Mouse (Mus musculus): ENCODE measurements at regions not wholly inside any gene's neighbourhood (a gene's known extent, or its start where the extent isn't known, plus 50 kb on each side); places are given as distances from the start of the nearest gene placed in this dataset.

DNA sequence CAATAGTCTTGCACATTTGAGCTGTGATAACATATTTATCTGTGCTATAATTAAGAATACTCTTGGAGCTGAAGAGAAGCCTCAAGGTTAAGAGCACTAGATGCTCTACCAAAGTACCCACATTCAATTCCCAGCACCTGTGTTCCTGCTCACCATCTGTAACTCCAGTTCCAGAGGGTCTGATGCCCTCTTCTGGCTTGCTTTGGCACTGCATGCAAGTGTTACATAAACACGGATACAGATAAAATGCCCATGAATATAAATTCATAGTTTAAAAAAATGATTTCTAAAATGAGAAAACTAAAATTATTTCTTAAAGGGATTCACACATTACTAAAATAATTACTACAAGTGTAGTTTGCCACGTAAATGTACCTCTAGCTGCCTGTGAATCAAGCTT is 364.3 kb downstream of the Tox3 start:
- WGBS: 71% methylated on average over 2 of the region's 2 CpGs
- no peak for TF ChIP-seq POLR2A (IDR thresholded peaks at IDR 0.05; ENCODE audit: low read depth, low read length)
- no peak for TF ChIP-seq CTCF (IDR thresholded peaks at IDR 0.05; ENCODE audit: extremely low read depth, insufficient read depth, insufficient read length, insufficient replicate concordance)

GRCm38 (mm10) chr8:89982551-89982950 is 365.6 kb downstream of the Tox3 start:
- H3K4me1 ChIP-seq (ENCODE audit: control insufficient read depth, insufficient read depth, insufficient read length): no peaks in the 10 kb centered on the region

More for the DNA sequence above, 364.3 kb downstream of the Tox3 start:
- DNase-seq (ENCODE audit: low read depth in 1 of 2, low spot score in 2 of 2): no peak
- Histone ChIP-seq H3K4me1 (ENCODE audit: control insufficient read depth, insufficient read depth, insufficient read length) (no peaks in the 10 kb centered on the region), H3K27ac (ENCODE audit: insufficient read depth, low read length) (no peak overlapping the region), H3K4me3 (ENCODE audit: extremely low read depth, insufficient read depth, insufficient read length) (no peak overlapping the region), H3K36me3 (ENCODE audit: control insufficient read depth, insufficient read depth, low read length) (no peaks in the 10 kb centered on the region), H3K27me3 (ENCODE audit: control insufficient read depth, insufficient read depth, low read length) (no peaks in the 10 kb centered on the region)

DNA sequence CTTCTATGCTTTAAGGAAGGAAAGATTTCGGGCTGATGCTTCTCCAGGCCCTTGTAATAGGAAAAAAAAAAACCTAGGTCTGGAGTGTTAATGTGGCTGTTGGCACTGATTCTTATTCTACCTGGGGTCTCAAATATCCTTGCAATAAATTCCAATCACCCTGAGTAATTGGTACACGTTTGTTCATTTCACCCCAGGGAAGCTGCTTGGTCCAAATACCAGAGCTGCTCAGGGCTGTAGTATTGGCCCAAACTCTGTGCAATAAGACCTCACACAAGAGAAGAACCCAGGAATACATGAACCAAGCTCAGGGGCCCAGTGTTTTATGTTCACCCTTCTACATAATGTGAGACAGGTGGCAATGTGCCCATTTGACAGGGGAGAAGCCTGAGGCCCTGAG is 366.8 kb downstream of the Tox3 start:
- Histone ChIP-seq H3K27me3 (ENCODE audit: control insufficient read depth, insufficient read depth, low read length) (no peaks in the 10 kb centered on the region), H3K4me3 (ENCODE audit: extremely low read depth, insufficient read depth, insufficient read length) (no peak overlapping the region), H3K4me1 (ENCODE audit: control insufficient read depth, insufficient read depth, insufficient read length) (no peaks in the 10 kb centered on the region), H3K36me3 (ENCODE audit: control insufficient read depth, insufficient read depth, low read length) (no peaks in the 10 kb centered on the region), H3K27ac (ENCODE audit: insufficient read depth, low read length) (no peak overlapping the region)
- 78% methylated on average over 2 of the region's 2 CpGs for WGBS
- TF ChIP-seq CTCF (IDR thresholded peaks at IDR 0.05; ENCODE audit: extremely low read depth, insufficient read depth, insufficient read length, insufficient replicate concordance) (no peak), POLR2A (IDR thresholded peaks at IDR 0.05; ENCODE audit: low read depth, low read length) (no peak)
- no peak for DNase-seq (ENCODE audit: low read depth in 1 of 2, low spot score in 2 of 2)

More at GRCm38 (mm10) chr8:89982551-89982950, 365.6 kb downstream of the Tox3 start:
- TF ChIP-seq CTCF (IDR thresholded peaks at IDR 0.05; ENCODE audit: extremely low read depth, insufficient read depth, insufficient read length, insufficient replicate concordance): no peak
- no peak for TF ChIP-seq POLR2A (IDR thresholded peaks at IDR 0.05; ENCODE audit: low read depth, low read length)
- no peak overlapping the region for H3K4me3 ChIP-seq (ENCODE audit: extremely low read depth, insufficient read depth, insufficient read length)
- WGBS: 81% methylated on average over 2 of the region's 2 CpGs
- DNase-seq (ENCODE audit: low read depth in 1 of 2, low spot score in 2 of 2): no peak
- H3K27ac ChIP-seq (ENCODE audit: insufficient read depth, low read length): no peak overlapping the region
- H3K36me3 ChIP-seq (ENCODE audit: control insufficient read depth, insufficient read depth, low read length): no peaks in the 10 kb centered on the region
- no peaks in the 10 kb centered on the region for H3K27me3 ChIP-seq (ENCODE audit: control insufficient read depth, insufficient read depth, low read length)

- 67% methylated on average over 4 of the region's 4 CpGs for WGBS
- Histone ChIP-seq H3K27ac (ENCODE audit: insufficient read depth, low read length) (no peak overlapping the region), H3K4me3 (ENCODE audit: extremely low read depth, insufficient read depth, insufficient read length) (no peak overlapping the region), H3K27me3 (ENCODE audit: control insufficient read depth, insufficient read depth, low read length) (no peaks in the 10 kb centered on the region), H3K36me3 (ENCODE audit: control insufficient read depth, insufficient read depth, low read length) (no peaks in the 10 kb centered on the region), H3K4me1 (ENCODE audit: control insufficient read depth, insufficient read depth, insufficient read length) (no peaks in the 10 kb centered on the region)
- DNase-seq (ENCODE audit: low read depth in 1 of 2, low spot score in 2 of 2): no peak
- TF ChIP-seq POLR2A (IDR thresholded peaks at IDR 0.05; ENCODE audit: low read depth, low read length): no peak
- no peak for TF ChIP-seq CTCF (IDR thresholded peaks at IDR 0.05; ENCODE audit: extremely low read depth, insufficient read depth, insufficient read length, insufficient replicate concordance)
Measured at GRCm38 (mm10) chr8:89980441-89980840, 367.7 kb downstream of the Tox3 start.

GRCm38 (mm10) chr8:89962799-89963198 is 385.3 kb downstream of the Tox3 start:
- Histone ChIP-seq H3K4me1 (ENCODE audit: control insufficient read depth, insufficient read depth, insufficient read length) (no peaks in the 10 kb centered on the region), H3K27me3 (ENCODE audit: control insufficient read depth, insufficient read depth, low read length) (no peaks in the 10 kb centered on the region)
- 96% methylated on average over 1 of the region's 1 CpGs for WGBS

DNA sequence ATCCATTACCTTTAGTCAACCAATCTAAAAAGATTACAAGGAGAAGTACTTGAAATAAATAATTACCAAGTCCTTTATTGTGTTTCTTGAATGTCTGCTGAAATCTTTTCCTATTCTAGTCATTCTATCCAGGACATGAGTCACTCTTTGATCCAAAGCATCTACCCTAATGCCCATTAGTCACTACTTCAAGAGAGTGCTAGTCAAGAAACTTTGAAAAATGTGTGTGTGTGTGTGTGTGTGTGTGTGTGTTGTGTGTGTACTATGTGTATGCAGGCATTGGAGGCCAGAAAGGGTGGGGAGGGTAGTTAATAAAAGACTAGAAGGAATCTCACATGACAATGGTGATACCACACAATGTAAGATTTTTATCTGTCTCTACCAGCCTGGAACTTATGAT is 390.7 kb downstream of the Tox3 start:
- H3K27me3 ChIP-seq (ENCODE audit: control insufficient read depth, insufficient read depth, low read length): no peaks in the 10 kb centered on the region; the same call in 1 of the 2 replicates
- H3K4me1 ChIP-seq (ENCODE audit: control insufficient read depth, insufficient read depth, insufficient read length): no peaks in the 10 kb centered on the region
- TF ChIP-seq POLR2A (IDR thresholded peaks at IDR 0.05; ENCODE audit: low read depth, low read length) (no peak), CTCF (IDR thresholded peaks at IDR 0.05; ENCODE audit: extremely low read depth, insufficient read depth, insufficient read length, insufficient replicate concordance) (no peak)
- H3K4me3 ChIP-seq (ENCODE audit: extremely low read depth, insufficient read depth, insufficient read length): no peak overlapping the region
- H3K27ac ChIP-seq (ENCODE audit: insufficient read depth, low read length): no peak overlapping the region
- H3K36me3 ChIP-seq (ENCODE audit: control insufficient read depth, insufficient read depth, low read length): no peaks in the 10 kb centered on the region
- no peak for DNase-seq (ENCODE audit: low read depth in 1 of 2, low spot score in 2 of 2)

More at GRCm38 (mm10) chr8:89962799-89963198, 385.3 kb downstream of the Tox3 start:
- Histone ChIP-seq H3K36me3 (ENCODE audit: control insufficient read depth, insufficient read depth, low read length) (no peaks in the 10 kb centered on the region), H3K4me3 (ENCODE audit: extremely low read depth, insufficient read depth, insufficient read length) (no peak overlapping the region), H3K27ac (ENCODE audit: insufficient read depth, low read length) (no peak overlapping the region)
- DNase-seq (ENCODE audit: low read depth in 1 of 2, low spot score in 2 of 2): no peak
- TF ChIP-seq CTCF (IDR thresholded peaks at IDR 0.05; ENCODE audit: extremely low read depth, insufficient read depth, insufficient read length, insufficient replicate concordance) (no peak), POLR2A (IDR thresholded peaks at IDR 0.05; ENCODE audit: low read depth, low read length) (no peak)

- 92% methylated on average over 11 of the region's 11 CpGs for WGBS
- DNase-seq (ENCODE audit: low read depth in 1 of 2, low spot score in 2 of 2): no peak
- no peak for TF ChIP-seq CTCF (IDR thresholded peaks at IDR 0.05; ENCODE audit: extremely low read depth, insufficient read depth, insufficient read length, insufficient replicate concordance)
- TF ChIP-seq POLR2A (IDR thresholded peaks at IDR 0.05; ENCODE audit: low read depth, low read length): no peak
Measured at GRCm38 (mm10) chr8:89956482-89957020, 391.6 kb downstream of the Tox3 start.

More at GRCm38 (mm10) chr8:89956482-89957020, 391.6 kb downstream of the Tox3 start:
- Histone ChIP-seq H3K36me3 (ENCODE audit: control insufficient read depth, insufficient read depth, low read length) (no peaks in the 10 kb centered on the region), H3K4me3 (ENCODE audit: extremely low read depth, insufficient read depth, insufficient read length) (no peak overlapping the region), H3K27ac (ENCODE audit: insufficient read depth, low read length) (no peak overlapping the region), H3K27me3 (ENCODE audit: control insufficient read depth, insufficient read depth, low read length) (no peaks in the 10 kb centered on the region; the same call in 1 of the 2 replicates), H3K4me1 (ENCODE audit: control insufficient read depth, insufficient read depth, insufficient read length) (no peaks in the 10 kb centered on the region)
